Mouse (Mus musculus): Measurements from ENCODE around the gene Gm20604. TPM values are rescaled to one million over a fixed set of nuclear protein-coding genes. Genes with fewer than 3 reads are reported as not detected.
A peak's percentile ranks its signal among the peaks of the same experiment; 100 is the strongest.

Gm20604 gene
- total RNA-seq, 2 experiments from 2014 or later: 6.9 to 7.1 TPM

GRCm38 (mm10) chr12:102709896-102710295, 48.6 kb downstream of the Gm20604 start:
- DNase-seq (ENCODE audit: low spot score in 2 of 2): no peak

GRCm38 (mm10) chr12:102708220-102708619, 50.3 kb downstream of the Gm20604 start:
- DNase-seq (ENCODE audit: low spot score in 2 of 2): no peak

DNA sequence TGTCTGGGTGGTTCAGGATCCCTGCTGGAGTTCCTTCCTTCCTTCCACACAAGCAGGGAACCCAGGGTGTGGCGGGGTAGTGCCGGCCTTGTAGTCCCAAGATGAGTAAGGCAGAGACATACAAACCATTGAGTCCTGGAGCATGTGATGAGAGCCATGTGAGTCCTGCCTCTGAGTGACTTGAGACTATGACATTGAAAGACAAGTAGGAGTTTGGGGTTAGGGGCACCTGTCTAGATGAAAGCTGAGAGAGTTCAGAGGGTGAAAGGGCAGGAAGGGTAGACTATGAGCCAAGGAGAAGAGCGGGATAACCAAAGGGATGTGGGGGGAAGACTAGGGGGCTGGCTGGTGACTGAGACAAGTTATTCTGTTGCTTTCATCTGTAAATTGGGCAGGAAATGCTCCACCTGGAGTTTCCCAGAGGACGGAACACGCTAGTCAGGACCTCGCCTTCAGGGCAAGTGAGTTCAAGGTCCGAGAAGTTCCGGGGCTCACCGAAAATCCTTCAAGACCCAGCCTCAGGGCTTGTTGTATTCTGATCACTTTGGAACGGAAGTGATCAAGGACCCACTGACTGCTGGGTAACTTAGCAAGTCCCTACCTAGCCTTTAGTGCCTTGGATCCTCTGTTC, 51.5 kb downstream of the Gm20604 start:
- DNase-seq (ENCODE audit: low spot score in 2 of 2): no peak

DNA sequence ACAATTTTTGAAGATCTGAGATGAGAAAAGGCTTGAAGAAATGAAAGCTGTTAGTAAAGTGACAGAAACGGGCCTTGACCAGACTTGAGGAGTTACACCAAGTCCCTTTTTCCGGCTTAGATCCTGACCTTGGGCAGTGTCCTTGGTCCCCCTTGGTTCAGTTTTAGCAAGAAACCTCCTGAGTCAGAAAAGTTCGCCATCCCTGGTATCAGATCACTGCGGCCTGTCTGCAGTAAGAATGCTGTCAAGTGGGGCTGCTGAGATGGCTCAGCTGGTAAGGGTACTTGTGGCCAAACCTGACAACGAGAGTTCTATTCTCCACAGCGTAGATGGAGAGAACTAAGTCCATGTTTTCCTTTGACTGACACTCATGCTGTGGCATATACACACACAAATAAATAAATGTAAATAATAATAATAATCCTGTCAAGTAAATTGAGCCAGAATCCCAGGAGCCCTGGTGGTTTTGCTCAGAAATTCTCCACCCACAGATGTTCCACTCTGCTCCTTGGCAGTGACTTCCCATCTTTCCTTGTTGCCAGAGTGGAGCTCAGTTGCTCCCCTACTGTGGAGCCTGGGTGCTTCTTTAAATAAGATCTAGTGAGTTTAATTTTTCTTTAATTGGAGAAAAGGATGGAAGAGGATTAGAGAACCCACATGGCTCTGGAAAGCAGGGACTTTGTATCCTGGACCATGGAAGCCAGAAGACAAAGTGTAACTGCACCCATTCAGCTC, 52.4 kb downstream of the Gm20604 start:
- no peak for DNase-seq (ENCODE audit: low spot score in 2 of 2)

DNA sequence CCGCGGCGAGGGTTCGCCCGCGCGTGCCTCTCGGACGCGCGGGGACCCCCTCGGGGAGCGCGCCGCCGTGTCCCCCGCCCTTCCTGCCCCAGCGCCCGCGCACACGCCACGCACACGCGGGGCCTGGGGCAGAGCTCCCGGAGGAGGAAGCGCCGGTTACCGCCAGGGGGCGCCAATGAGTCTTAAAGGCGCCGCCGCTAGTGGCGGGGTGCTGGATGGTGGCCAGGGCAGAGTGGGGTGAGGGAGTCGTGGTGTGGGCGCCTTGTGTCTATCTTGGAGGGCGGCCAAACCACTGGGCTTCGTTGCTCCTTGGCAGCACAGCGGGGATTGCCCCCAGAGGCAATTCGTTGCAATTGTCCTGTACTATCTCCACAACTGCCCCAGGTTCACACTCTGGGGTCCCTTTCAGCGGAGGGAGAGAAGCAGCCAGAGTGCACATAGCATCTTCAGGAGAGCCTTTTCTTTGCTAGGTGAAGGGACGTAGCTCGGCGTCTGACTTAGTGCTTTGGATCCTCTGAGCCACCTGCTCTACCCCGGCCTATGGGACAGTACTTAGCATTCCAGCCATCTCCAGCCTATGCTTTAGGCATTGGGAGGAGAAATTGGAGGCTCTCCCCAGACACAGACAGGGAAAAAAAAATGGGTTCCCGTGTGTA, 53.1 kb downstream of the Gm20604 start:
- DNase-seq (ENCODE audit: low spot score in 2 of 2): peak; percentile 70 to 81

DNA sequence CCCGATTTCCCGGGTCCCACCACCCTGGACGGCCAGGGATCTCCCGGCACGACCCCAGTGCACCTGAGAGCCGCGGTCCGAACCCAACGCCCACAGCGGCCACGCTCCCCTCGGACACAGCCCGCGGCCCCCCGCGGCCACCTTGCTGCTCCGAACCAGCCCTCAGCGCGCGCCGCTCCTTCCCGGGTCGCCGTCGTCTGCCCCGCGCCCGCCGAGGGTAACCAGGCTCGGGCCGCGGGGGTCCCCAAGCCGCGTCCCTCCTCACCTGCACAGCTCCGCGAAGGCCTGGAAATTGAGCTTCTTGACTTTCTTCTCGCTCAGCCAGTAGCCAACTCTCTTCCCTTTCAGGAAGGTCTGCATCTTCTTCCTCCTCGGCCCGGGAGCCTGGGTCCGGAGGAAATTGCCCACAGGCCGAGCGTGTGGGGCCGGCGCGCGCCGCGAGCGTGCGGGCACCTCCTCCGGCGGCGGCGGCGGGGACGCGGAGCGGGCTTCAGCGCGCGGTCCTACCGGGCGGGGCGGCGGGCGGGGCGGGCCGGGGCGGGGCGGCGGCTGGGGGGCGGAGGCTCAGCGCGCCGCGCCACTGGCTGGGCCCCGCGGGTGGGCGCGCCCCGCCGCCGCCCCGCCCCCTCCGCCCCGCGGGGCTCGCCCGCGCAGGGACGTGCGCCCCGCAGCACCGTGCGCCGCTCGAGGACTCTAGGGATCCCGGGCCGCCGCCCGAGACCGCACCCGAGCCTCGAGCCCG, 53.8 kb downstream of the Gm20604 start, which contains the start of gene Itpk1:
Itpk1 (minus strand) TSS at position 474 of the 742 bp plus-strand sequence.
- peak in 1 of 2 experiments; percentile 28 for DNase-seq (ENCODE audit: low spot score in 2 of 2)

- no peak for DNase-seq (ENCODE audit: low spot score in 2 of 2)
Measured at GRCm38 (mm10) chr12:102703921-102704408, 54.5 kb downstream of the Gm20604 start.

DNA sequence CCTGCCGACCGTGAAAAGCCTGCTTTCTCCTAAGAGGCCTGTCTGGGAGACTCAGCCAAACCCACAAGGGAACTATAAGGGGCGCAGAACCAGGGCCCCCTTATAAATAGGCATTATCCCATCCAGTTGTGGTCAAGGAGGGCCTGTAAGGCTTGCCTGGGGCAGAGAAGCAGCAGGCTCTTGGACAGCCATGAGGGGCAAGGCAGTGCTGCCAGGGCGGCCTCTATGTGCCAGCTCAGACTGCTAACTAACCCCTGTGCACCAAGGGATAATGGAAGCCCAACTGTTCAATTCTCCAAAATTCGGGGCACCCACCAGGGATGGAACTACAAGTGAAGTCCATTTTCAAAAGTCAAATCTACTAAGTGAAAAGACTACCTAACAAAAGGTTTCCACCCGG, 55.0 kb downstream of the Gm20604 start:
- no peak for DNase-seq (ENCODE audit: low spot score in 2 of 2)

DNA sequence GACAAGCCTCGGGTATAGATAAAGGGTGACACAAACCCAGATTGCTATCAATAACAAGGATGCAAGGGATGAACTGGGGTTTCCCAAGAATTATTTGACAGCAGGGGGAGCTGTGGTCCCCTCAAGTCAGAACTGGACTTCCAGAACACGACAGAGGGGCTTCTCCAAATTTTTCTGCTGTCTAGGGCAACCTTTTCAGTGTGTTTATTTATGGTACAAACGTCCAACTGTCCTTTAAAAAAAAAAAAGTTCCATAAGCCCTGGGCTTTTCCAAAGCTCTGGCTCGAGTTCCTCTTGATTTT, 55.4 kb downstream of the Gm20604 start:
- DNase-seq (ENCODE audit: low spot score in 2 of 2): no peak

DNA sequence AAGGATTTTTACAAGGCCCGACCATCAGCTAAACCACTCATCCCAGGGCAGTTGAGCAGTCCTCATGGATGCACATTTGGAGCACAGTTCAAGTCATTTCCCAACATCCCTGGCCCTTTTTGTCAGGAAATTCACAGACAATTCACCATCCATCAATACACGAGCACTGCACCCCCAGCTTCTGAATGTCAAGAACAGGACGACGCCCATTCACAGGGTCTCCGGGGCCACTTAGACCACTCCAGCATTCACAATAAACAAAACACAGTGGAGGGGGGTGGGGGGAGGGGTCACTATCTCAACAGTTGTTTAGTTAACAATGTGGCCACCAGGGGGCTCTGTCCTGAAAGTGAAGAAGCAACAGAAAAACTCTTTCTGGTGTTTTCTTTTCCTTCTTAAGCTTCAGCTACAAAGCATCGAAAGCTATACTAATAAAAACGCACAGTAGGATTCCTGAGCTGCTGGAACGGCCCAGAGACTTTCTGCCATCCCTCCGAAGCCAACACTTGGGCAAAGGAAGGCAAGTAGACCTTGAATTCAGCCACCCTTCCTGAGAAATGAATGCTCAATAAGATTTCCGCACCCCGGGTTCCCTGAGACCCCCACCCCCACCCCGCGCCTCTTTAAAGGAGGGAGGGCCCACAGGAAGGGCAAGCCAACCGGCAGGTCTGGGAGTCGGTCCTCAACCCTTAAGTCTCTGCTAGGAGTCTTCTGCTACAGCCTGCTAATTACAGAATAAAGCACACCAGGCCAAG, 55.9 kb downstream of the Gm20604 start:
- peak in 1 of 2 experiments; percentile 70 for DNase-seq (ENCODE audit: low spot score in 2 of 2)

GRCm38 (mm10) chr12:102701691-102702207, 56.7 kb downstream of the Gm20604 start:
- no peak for DNase-seq (ENCODE audit: low spot score in 2 of 2)

GRCm38 (mm10) chr12:102700453-102700852, 58.0 kb downstream of the Gm20604 start:
- no peak for DNase-seq (ENCODE audit: low spot score in 2 of 2)

DNA sequence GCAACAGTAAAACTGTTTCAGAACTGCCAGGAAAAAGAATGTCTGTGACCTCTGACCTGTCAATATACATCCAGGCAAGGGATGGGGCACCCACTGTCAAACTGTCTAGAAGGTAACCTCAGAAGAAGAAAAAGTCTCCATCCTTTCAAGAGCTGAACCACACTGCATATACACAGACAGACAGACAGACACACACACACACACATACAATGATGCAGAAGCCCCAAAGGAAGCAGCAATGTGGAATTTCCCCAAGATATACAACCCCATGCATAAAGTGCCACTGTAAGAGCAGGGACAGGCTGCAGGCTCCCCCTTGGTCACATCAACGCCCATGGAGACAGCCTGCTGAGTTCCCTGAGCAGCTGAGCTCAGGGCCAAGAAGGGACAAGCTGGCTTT, 59.3 kb downstream of the Gm20604 start:
- DNase-seq (ENCODE audit: low spot score in 2 of 2): no peak

DNA sequence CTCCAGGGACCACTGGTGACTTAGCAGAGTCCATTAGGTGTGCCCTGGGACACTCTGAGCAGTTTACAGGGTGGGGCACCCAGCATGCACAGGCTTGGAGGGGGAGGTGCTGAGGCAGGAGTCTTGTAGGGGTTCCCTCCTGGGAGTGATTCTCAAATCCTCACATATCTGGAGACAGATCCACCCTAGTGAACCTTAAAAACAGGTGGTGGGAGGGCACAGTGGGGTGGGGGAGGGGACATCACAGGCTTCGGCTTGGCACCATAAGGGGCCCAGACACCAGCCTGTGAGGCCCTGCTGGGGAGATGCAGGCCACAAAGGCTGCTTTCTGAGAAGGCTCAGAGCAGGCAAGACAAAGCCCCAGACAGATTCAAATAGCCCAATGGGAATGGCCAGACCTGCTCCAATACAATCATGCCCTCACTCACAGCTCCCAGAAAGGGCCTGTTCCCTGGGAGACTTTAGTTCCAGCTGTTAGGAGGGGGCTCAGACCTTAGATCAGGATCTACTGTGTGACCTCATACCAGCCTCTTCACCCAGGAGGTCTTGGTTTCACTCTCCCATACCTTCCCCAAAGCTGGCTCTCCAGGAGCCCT, 60.3 kb downstream of the Gm20604 start:
- no peak for DNase-seq (ENCODE audit: low spot score in 2 of 2)

- no peak for DNase-seq (ENCODE audit: low spot score in 2 of 2)
Measured at GRCm38 (mm10) chr12:102697381-102697780, 61.1 kb downstream of the Gm20604 start.

DNA sequence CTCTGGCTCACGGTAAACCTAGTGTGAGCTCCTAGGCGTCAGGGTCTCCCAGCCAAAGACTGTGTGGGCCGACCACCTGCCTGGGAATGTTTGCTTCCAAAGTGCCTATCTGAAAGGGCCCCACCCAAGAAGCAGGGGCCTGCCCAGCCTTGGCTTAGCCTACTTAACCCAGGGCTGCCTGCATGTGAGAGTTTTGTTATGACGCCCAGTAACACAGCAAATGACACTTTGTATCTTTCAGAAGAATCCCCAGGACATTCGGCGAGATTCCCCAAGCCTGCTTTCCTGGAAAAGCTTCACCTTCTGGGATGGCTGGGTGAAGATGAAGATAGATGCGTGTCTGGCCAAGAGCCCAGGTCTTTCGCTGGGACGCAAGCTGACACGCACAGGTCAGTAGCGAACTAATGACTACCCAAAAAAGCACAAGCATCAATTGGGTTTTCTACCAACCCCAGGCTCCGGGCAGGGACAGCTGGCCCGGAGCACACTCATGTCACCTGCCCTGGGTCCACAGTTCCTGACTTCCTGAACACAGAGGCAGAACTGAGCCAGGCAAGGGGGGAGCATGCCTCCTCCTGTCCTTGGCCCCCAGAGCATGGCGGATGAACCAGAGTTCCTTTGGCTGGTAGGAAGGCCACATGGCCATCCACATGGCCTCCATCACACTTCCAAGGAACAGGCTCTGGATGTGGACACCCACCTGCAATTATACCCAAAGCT, 61.7 kb downstream of the Gm20604 start:
- DNase-seq (ENCODE audit: low spot score in 2 of 2): no peak

DNA sequence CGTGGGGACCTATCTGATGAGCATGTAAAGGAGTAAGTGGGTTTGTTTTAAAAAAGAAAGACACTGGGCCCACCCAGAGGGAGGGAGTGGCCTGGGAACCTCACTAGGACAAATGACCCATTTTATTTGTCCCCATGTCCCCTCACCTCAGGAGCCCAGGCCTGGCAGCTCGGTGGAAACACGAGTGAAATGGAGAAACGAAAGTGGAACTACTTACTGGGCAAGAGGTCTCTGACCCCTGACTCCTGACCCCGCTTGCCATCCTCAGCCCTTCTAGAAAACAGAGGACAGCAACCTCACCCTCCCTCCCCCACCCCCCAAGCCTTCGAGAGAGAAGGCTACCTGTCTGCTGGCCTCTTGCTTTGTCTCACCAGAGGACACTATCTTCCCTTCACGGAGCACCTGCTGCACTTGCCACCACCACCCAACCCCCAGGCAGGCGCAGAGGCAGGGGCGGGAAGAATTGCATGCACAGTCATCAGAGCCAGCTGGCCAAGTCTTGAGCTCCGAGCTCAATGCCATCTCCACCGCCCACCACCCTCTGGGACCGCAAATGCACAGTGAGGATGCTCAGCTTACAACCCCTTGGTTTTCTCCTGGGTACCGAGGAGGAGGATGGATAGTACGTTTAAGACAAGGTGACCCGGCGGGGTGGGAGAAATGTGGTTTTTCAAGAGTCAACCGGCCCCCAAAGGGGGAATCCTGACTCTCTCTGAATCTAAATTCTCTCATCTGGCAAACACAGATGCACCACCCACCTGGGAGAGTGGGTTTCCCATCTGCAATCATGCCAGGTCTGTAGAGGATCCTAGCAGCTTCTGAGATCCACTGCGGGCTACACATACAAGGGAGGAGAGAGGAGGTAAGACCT, 62.9 kb downstream of the Gm20604 start:
- DNase-seq (ENCODE audit: low spot score in 2 of 2): no peak

GRCm38 (mm10) chr12:102691761-102692160, 66.7 kb downstream of the Gm20604 start:
- no peak for DNase-seq (ENCODE audit: low spot score in 2 of 2)

Measured in adrenal gland, postnatal 4 days (tissue).